Mouse (Mus musculus) heart, embryonic 15.5 days (tissue): Measurements from ENCODE around the gene Ccdc14. TPM values are rescaled to one million over a fixed set of nuclear protein-coding genes. Genes with fewer than 3 reads are reported as not detected.

ENCODE experiments used
- ATAC-seq: fragments of 200-750 bp; cut with Nextera tagmentation; replicated peaks from 2 replicates; pipeline ENCODE4 v1.8.0; 2017; ENCODE audit warnings: low read depth, moderate TSS enrichment; ENCODE audit not compliant: insufficient number of reproducible peaks, insufficient read depth, low FRiP score
- H3K27ac ChIP-seq: fragments of 300-500 bp; sonication (generic); 2 replicates; pipeline ENCODE4 v1.5.1; 2015; ENCODE audit warnings: mild to moderate bottlenecking, inconsistent platforms
- H3K27me3 ChIP-seq: fragments of 300-500 bp; sonication (generic); 2 replicates; pipeline ENCODE4 v1.6.1; 2015; ENCODE audit warnings: inconsistent platforms
- H3K36me3 ChIP-seq: fragments of 300-500 bp; sonication (generic); 2 replicates; pipeline ENCODE4 v1.6.1; 2015; ENCODE audit warnings: mild to moderate bottlenecking, inconsistent platforms
- H3K4me1 ChIP-seq: fragments of 300-500 bp; sonication (generic); replicated peaks from 2 replicates; pipeline ENCODE4 v1.6.1; 2015; ENCODE audit warnings: inconsistent platforms
- H3K4me2 ChIP-seq: fragments of 300-500 bp; sonication (generic); 2 replicates; pipeline ENCODE4 v1.6.1; 2015; ENCODE audit warnings: inconsistent platforms, mild to moderate bottlenecking, moderate library complexity
- H3K4me3 ChIP-seq: fragments of 300-500 bp; sonication (generic); 2 replicates; pipeline ENCODE4 v1.5.1; 2015; ENCODE audit warnings: mild to moderate bottlenecking, inconsistent platforms
- H3K9ac ChIP-seq: fragments of 300-500 bp; sonication (generic); 2 replicates; pipeline ENCODE4 v1.6.1; 2015; ENCODE audit warnings: mild to moderate bottlenecking, inconsistent platforms
- H3K9me3 ChIP-seq: fragments of 300-500 bp; sonication (generic); replicated peaks from 2 replicates; pipeline ENCODE4 v1.6.1; 2016; ENCODE audit warnings: inconsistent platforms
- WGBS: fragments of 180-500 bp; shearing (Covaris S2); methylation state at CpG from one replicate; pipeline ENCODE4 v1.1.7; 2015; ENCODE audit warnings: mixed read lengths; 5-methylcytosine and 5-hydroxymethylcytosine counted together
- polyA plus RNA-seq: library from polyadenylated mRNA; unstranded; fragments of >200 nt; fragmentation: Nextera tagmentation; extraction: Ambion mirVana; gene quantifications from 2 replicates; pipeline ENCODE4 v1.2.1, GENCODE M21; 2015

Gene Ccdc14
- polyA plus RNA-seq, 1 experiment from 2014 or later = 4.0 TPM

DNA sequence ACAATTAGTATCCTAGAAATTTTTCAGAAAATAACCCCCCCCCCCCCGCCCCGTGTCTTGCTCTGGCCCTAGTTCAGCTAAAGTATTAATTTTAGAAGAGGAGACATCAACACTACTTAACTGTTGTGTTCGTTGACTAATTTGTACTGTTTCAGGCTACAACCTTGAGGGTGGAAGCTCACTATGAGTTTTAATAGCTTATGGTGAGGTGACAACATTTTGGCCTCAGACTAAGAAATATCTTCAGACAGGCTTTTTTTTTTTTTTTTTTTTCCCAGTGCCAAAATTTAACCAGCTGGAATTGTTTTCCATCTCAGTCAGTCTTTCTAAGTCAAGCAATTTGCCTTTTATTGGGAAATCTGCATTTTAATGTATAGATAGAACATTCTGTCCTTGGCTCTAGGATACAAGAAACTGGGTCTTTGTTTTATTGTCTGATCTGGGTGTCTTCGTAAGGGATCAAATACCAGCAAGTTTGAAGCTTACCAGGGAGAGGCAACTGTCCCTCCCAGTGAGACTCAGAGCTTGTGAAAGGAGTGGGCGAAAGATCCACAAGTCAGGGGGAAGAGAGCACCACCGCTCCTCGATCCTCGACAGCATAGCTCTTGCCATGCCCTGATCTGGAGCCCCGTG is 73.7 kb downstream of the Ccdc14 start:
- WGBS = 74% methylated on average over 9 of the region's 9 CpGs
- ATAC-seq = no peak
- Histone ChIP-seq H3K4me3 (no peak overlapping the region), H3K4me1 (no peaks in the 10 kb centered on the region), H3K27ac (no peak overlapping the region), H3K9me3 (no peaks in the 10 kb centered on the region), H3K4me2 (no peak overlapping the region), H3K9ac (no peak overlapping the region), H3K27me3 (no peaks in the 10 kb centered on the region), H3K36me3 (no peaks in the 10 kb centered on the region)

DNA sequence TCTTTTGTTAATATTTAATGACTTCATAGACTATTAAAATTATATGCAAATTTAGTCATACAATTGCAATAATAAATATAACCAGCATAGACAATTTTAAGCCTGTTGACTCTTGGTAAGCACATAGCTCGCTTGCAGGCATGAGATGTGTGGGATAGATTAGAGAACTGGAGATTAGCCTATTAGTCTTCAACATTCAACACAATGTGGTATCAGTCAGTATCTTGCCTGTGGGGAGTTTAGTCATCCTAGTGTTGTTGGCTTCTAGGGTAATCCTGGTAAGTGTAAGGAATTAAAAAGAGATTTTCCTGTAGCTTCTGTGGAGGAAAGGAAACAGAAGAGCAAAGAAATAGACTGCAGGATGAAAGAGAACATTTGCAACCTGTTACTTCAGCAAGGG is 75.2 kb downstream of the Ccdc14 start:
- no peaks in the 10 kb centered on the region for H3K36me3 ChIP-seq
- no peak for ATAC-seq
- H3K9me3 ChIP-seq = no peaks in the 10 kb centered on the region
- no peak overlapping the region for H3K9ac ChIP-seq
- H3K4me1 ChIP-seq = no peaks in the 10 kb centered on the region
- WGBS = 74% methylated on average over 1 of the region's 1 CpGs
- no peaks in the 10 kb centered on the region for H3K27me3 ChIP-seq
- H3K4me2 ChIP-seq = no peak overlapping the region
- H3K27ac ChIP-seq = no peak overlapping the region
- H3K4me3 ChIP-seq = no peak overlapping the region

DNA sequence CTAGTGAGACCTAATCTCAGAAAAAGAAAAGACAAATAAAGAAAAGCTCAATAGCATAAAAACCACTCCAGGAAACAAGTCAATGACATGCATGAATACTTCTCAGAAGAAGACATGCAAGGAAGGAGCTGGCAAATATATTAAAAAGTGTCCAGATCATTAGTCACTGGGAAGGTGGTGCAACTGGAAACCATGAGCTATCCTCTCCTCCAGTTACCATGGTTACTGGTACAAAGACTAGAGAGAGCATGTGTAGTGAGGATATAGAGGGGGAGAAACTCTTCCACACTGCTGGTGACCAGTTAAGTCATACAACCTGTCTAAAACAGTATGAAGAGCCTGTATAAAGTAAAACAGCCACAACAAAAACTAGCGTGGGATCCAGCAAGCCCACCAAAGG is 75.8 kb downstream of the Ccdc14 start:
- H3K27ac ChIP-seq = no peak overlapping the region
- H3K9ac ChIP-seq = no peak overlapping the region
- no peak for ATAC-seq
- no peaks in the 10 kb centered on the region for H3K9me3 ChIP-seq
- H3K4me3 ChIP-seq = no peak overlapping the region
- H3K36me3 ChIP-seq = no peaks in the 10 kb centered on the region
- WGBS = 88% methylated on average over 1 of the region's 1 CpGs
- H3K4me1 ChIP-seq = no peaks in the 10 kb centered on the region
- H3K27me3 ChIP-seq = no peaks in the 10 kb centered on the region
- no peak overlapping the region for H3K4me2 ChIP-seq

DNA sequence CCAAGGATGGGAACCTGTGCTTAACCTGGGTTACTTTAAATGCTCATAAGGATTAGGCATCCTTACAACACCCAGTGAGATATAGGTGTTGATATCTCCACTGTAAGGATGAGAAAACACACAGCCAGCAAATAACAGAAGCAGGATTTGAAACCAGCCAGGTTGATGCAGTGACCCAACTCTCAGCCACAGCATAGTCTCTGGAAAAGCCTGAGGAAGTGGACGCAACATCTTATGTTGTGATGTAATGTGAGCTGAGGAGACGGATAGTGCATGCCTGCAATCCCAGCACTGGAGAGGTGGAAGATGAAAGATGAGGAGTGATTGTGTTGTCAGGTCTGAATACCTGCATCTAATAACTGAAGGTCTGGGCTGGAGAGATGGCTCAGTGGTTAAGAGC is 77.0 kb downstream of the Ccdc14 start:
- Histone ChIP-seq H3K4me1 (no peaks in the 10 kb centered on the region), H3K9me3 (no peaks in the 10 kb centered on the region), H3K27me3 (no peaks in the 10 kb centered on the region), H3K36me3 (no peaks in the 10 kb centered on the region), H3K4me3 (no peak overlapping the region), H3K9ac (no peak overlapping the region), H3K4me2 (no peak overlapping the region), H3K27ac (no peak overlapping the region)
- no peak for ATAC-seq
- 88% methylated on average over 2 of the region's 2 CpGs for WGBS

DNA sequence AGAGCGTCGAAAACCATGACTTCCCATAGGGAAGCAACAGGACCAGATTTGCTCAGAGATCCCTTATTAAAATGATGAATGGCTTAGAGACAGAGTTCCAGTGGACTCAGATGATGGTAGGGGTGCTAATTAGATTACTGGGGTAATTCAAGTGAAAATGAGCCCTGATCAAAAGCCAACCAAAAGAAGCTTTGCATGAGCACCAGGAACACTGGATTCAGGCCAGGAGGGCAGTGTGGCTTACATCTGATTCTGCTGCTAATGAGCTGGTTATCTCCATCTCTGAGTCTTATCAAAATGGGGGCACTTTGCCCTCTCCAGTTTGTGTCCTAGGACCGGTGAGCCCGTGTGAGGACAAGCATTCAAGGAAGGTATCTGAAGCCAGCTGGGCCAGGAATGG is 78.0 kb downstream of the Ccdc14 start:
- Histone ChIP-seq H3K27me3 (no peaks in the 10 kb centered on the region), H3K36me3 (no peaks in the 10 kb centered on the region), H3K4me2 (no peak overlapping the region), H3K9ac (no peak overlapping the region), H3K9me3 (no peaks in the 10 kb centered on the region), H3K4me1 (no peaks in the 10 kb centered on the region), H3K27ac (no peak overlapping the region), H3K4me3 (no peak overlapping the region)
- no peak for ATAC-seq
- WGBS = 51% methylated on average over 4 of the region's 4 CpGs

DNA sequence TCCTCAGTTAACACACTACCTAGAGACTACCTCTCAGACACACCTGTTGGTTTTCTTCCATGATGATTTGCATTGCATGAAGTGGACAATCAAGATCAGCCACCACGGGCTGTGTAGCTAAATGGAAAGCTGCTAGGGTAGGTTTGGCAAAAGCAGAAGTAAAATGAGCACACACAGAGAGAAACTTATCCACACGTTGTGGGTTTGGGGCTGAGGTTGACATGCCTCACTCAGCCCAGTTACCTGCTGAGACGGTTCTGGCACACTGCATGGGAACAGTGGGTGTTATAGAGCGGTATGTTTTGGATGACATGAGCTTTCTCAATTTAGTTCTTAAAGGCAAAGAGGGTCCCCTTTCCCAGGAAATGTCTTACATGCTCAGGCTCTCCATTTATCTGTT is 79.7 kb downstream of the Ccdc14 start:
- Histone ChIP-seq H3K4me1 (no peaks in the 10 kb centered on the region), H3K4me2 (no peak overlapping the region), H3K9me3 (no peaks in the 10 kb centered on the region), H3K36me3 (no peaks in the 10 kb centered on the region), H3K4me3 (no peak overlapping the region), H3K27me3 (no peaks in the 10 kb centered on the region), H3K9ac (no peak overlapping the region), H3K27ac (no peak overlapping the region)
- ATAC-seq = no peak
- 80% methylated on average over 4 of the region's 4 CpGs for WGBS

DNA sequence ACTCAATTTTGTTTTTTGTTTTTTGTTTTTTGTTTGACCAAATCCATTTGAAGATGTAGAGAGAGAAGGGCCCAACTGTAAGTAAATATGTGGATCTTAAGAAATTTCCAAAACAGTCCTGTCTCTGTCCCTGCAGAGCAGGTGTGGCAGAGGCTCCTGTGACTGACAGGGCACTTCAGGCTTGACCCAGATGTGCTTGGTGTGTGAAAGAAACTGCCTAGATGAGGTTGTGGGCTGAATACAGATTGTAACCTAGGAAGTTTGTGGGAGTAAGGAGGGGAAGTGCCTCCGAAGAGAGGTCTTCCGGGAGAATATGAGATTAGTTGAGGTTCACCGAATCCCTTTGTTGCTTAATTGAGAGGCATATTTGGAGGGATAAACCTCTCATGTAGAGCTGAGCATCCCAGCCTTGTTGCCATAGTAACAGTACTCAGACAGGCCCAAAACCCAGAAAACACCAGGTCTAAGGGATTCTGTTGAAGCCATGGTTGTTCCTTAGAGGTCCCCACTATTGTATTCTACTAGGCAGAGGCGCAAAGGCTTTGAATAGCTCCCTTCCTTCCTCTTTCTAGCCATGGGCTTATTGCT is 82.1 kb downstream of the Ccdc14 start:
- no peak overlapping the region for H3K4me2 ChIP-seq
- no peaks in the 10 kb centered on the region for H3K9me3 ChIP-seq

More for the DNA sequence above, 82.1 kb downstream of the Ccdc14 start:
- Histone ChIP-seq H3K27ac (no peak overlapping the region), H3K9ac (no peak overlapping the region), H3K4me1 (no peaks in the 10 kb centered on the region), H3K4me3 (no peak overlapping the region), H3K27me3 (no peaks in the 10 kb centered on the region), H3K36me3 (no peaks in the 10 kb centered on the region)
- 71% methylated on average over 4 of the region's 4 CpGs for WGBS
- no peak for ATAC-seq

Other genes starting within 250 kb of the Ccdc14 start
- gene Kalrn, start 117.1 kb upstream of the Ccdc14 start, polyA plus RNA-seq = 30.1 and 32.8 TPM in 2 replicates
- gene Ropn1, start 40.7 kb upstream of the Ccdc14 start, polyA plus RNA-seq = 0.24 and 0.38 TPM in 2 replicates
- gene Mylk, start 54.6 kb downstream of the Ccdc14 start, polyA plus RNA-seq = 10.1 and 22.3 TPM in 2 replicates